Mouse (Mus musculus) heart, embryonic 12.5 days (tissue): ENCODE results near the gene Tenm4. TPM values are rescaled to one million over a fixed set of nuclear protein-coding genes. Genes with fewer than 3 reads are reported as not detected.

Experiments used
- ATAC-seq: fragments of 200-750 bp; cut with Nextera tagmentation; 2 replicates; pipeline ENCODE4 v1.8.0; 2017; ENCODE audit warnings: moderate TSS enrichment, moderate library complexity; ENCODE audit not compliant: insufficient number of reproducible peaks, low FRiP score
- H3K27ac ChIP-seq: fragments of 300-500 bp; sonication (generic); 2 replicates; pipeline ENCODE4 v1.5.1; 2016; ENCODE audit warnings: mild to moderate bottlenecking, moderate library complexity; ENCODE audit not compliant: poor library complexity, severe bottlenecking
- H3K27me3 ChIP-seq: fragments of 300-500 bp; sonication (generic); replicated peaks from 2 replicates; pipeline ENCODE4 v1.6.1; 2016; ENCODE audit warnings: mild to moderate bottlenecking, moderate library complexity
- H3K36me3 ChIP-seq: fragments of 300-500 bp; sonication (generic); 2 replicates; pipeline ENCODE4 v1.6.1; 2016; ENCODE audit warnings: mild to moderate bottlenecking, moderate library complexity
- H3K4me1 ChIP-seq: fragments of 300-500 bp; sonication (generic); replicated peaks from 2 replicates; pipeline ENCODE4 v1.6.1; 2016; ENCODE audit warnings: mild to moderate bottlenecking
- H3K4me2 ChIP-seq: fragments of 300-500 bp; sonication (generic); 2 replicates; pipeline ENCODE4 v1.6.1; 2016; ENCODE audit warnings: mild to moderate bottlenecking, moderate library complexity
- H3K4me3 ChIP-seq: fragments of 300-500 bp; sonication (generic); 2 replicates; pipeline ENCODE4 v1.5.1; 2016; ENCODE audit warnings: mild to moderate bottlenecking
- H3K9ac ChIP-seq: fragments of 300-500 bp; sonication (generic); 2 replicates; pipeline ENCODE4 v1.6.1; 2016; ENCODE audit warnings: mild to moderate bottlenecking, moderate library complexity
- H3K9me3 ChIP-seq: fragments of 300-500 bp; sonication (generic); replicated peaks from 2 replicates; pipeline ENCODE4 v1.6.1; 2016; ENCODE audit warnings: mild to moderate bottlenecking, moderate library complexity
- WGBS: fragments of 180-500 bp; shearing (Covaris S2); methylation state at CpG from one replicate; pipeline ENCODE4 v1.1.7; 2016; 5-methylcytosine and 5-hydroxymethylcytosine counted together
- polyA plus RNA-seq: library from polyadenylated mRNA; unstranded; fragments of >200 nt; fragmentation: Nextera tagmentation; extraction: Ambion mirVana; gene quantifications from 2 replicates; pipeline ENCODE4 v1.2.1, GENCODE M21; 2016

Tenm4 gene
- polyA plus RNA-seq, 1 experiment from 2014 or later: 10.2 TPM

- no peak for ATAC-seq
- H3K4me2 ChIP-seq: no peak overlapping the region
- no peak overlapping the region for H3K4me3 ChIP-seq
- no peaks in the 10 kb centered on the region for H3K36me3 ChIP-seq
- H3K27ac ChIP-seq: no peak overlapping the region
- H3K27me3 ChIP-seq: 0 out of 2 replicates have a peak, but pooled peaks cover 10% of the 10 kb centered on the region
- H3K4me1 ChIP-seq: 0 out of 2 replicates have a peak, but pooled peaks cover 3% of the 10 kb centered on the region
- no peak overlapping the region for H3K9ac ChIP-seq
- no peaks in the 10 kb centered on the region for H3K9me3 ChIP-seq
These were observed 269.2 kb downstream of the Tenm4 start for GRCm38 (mm10) chr7:96440161-96440707.

- Histone ChIP-seq H3K4me2 (no peak overlapping the region), H3K9ac (no peak overlapping the region), H3K27ac (no peak overlapping the region), H3K9me3 (no peaks in the 10 kb centered on the region), H3K36me3 (no peaks in the 10 kb centered on the region), H3K4me3 (no peak overlapping the region), H3K4me1 (0 out of 2 replicates have a peak, but pooled peaks cover 3% of the 10 kb centered on the region), H3K27me3 (0 out of 2 replicates have a peak, but pooled peaks cover 11% of the 10 kb centered on the region)
- no peak for ATAC-seq
- WGBS: 85% methylated on average over 8 of the region's 8 CpGs
These were observed 274.7 kb downstream of the Tenm4 start for GRCm38 (mm10) chr7:96445771-96446170.

GRCm38 (mm10) chr7:96447806-96448397, 276.9 kb downstream of the Tenm4 start:
- no peak overlapping the region for H3K27ac ChIP-seq
- 74% methylated on average over 12 of the region's 12 CpGs for WGBS
- H3K27me3 ChIP-seq: 0 out of 2 replicates have a peak, but pooled peaks cover 11% of the 10 kb centered on the region
- no peak overlapping the region for H3K4me3 ChIP-seq
- ATAC-seq: no peak
- no peaks in the 10 kb centered on the region for H3K36me3 ChIP-seq
- H3K4me1 ChIP-seq: no peaks in the 10 kb centered on the region
- H3K9ac ChIP-seq: no peak overlapping the region
- H3K4me2 ChIP-seq: no peak overlapping the region
- no peaks in the 10 kb centered on the region for H3K9me3 ChIP-seq

GRCm38 (mm10) chr7:96455957-96456356, 284.9 kb downstream of the Tenm4 start:
- no peak overlapping the region for H3K9ac ChIP-seq
- no peak overlapping the region for H3K4me3 ChIP-seq
- H3K27me3 ChIP-seq: no peaks in the 10 kb centered on the region
- no peaks in the 10 kb centered on the region for H3K36me3 ChIP-seq
- no peak overlapping the region for H3K4me2 ChIP-seq
- H3K4me1 ChIP-seq: peaks cover 12% of the 10 kb centered on the region
- H3K9me3 ChIP-seq: no peaks in the 10 kb centered on the region
- no peak overlapping the region for H3K27ac ChIP-seq
- WGBS: 51% methylated on average over 2 of the region's 2 CpGs
- no peak for ATAC-seq

GRCm38 (mm10) chr7:96456618-96457017, 285.6 kb downstream of the Tenm4 start:
- Histone ChIP-seq H3K36me3 (no peaks in the 10 kb centered on the region), H3K4me1 (peaks cover 12% of the 10 kb centered on the region), H3K27me3 (no peaks in the 10 kb centered on the region), H3K9ac (no peak overlapping the region), H3K4me3 (no peak overlapping the region), H3K4me2 (no peak overlapping the region), H3K9me3 (no peaks in the 10 kb centered on the region), H3K27ac (no peak overlapping the region)
- ATAC-seq: no peak
- 21% methylated on average over 2 of the region's 2 CpGs for WGBS

GRCm38 (mm10) chr7:96457891-96458290, 286.8 kb downstream of the Tenm4 start:
- Histone ChIP-seq H3K36me3 (no peaks in the 10 kb centered on the region), H3K4me2 (no peak overlapping the region), H3K9ac (no peak overlapping the region), H3K9me3 (no peaks in the 10 kb centered on the region), H3K27me3 (no peaks in the 10 kb centered on the region), H3K4me1 (peaks cover 12% of the 10 kb centered on the region), H3K27ac (no peak overlapping the region), H3K4me3 (no peak overlapping the region)
- no peak for ATAC-seq
- 74% methylated on average over 2 of the region's 2 CpGs for WGBS

GRCm38 (mm10) chr7:96458992-96459391, 287.9 kb downstream of the Tenm4 start:
- WGBS: 55% methylated on average over 6 of the region's 6 CpGs
- no peak for ATAC-seq
- Histone ChIP-seq H3K9ac (no peak overlapping the region), H3K4me1 (peaks cover 12% of the 10 kb centered on the region), H3K4me2 (no peak overlapping the region), H3K27me3 (no peaks in the 10 kb centered on the region), H3K36me3 (no peaks in the 10 kb centered on the region), H3K4me3 (no peak overlapping the region), H3K27ac (no peak overlapping the region), H3K9me3 (no peaks in the 10 kb centered on the region)

GRCm38 (mm10) chr7:96466761-96467160, 295.7 kb downstream of the Tenm4 start:
- H3K4me1 ChIP-seq: no peaks in the 10 kb centered on the region
- no peak for ATAC-seq
- H3K9me3 ChIP-seq: no peaks in the 10 kb centered on the region
- peaks cover 8% of the 10 kb centered on the region; the same call in 1 of the 2 replicates for H3K27me3 ChIP-seq
- 81% methylated on average over 3 of the region's 3 CpGs for WGBS
- no peak overlapping the region for H3K27ac ChIP-seq
- no peaks in the 10 kb centered on the region for H3K36me3 ChIP-seq
- no peak overlapping the region for H3K9ac ChIP-seq
- H3K4me2 ChIP-seq: no peak overlapping the region
- H3K4me3 ChIP-seq: no peak overlapping the region

- Histone ChIP-seq H3K4me3 (no peak overlapping the region), H3K4me2 (no peak overlapping the region), H3K4me1 (0 out of 2 replicates have a peak, but pooled peaks cover 3% of the 10 kb centered on the region), H3K9ac (no peak overlapping the region), H3K36me3 (no peaks in the 10 kb centered on the region), H3K9me3 (no peaks in the 10 kb centered on the region; the same call in 1 of the 2 replicates), H3K27me3 (peaks cover 8% of the 10 kb centered on the region; the same call in 1 of the 2 replicates), H3K27ac (no peak overlapping the region)
- no peak for ATAC-seq
- whole genome bisulfite sequencing: 67% methylated on average over 6 of the region's 6 CpGs
These were observed 299.8 kb downstream of the Tenm4 start for GRCm38 (mm10) chr7:96470821-96471220.

GRCm38 (mm10) chr7:96474560-96475089, 303.6 kb downstream of the Tenm4 start:
- no peak overlapping the region for H3K4me3 ChIP-seq
- no peak overlapping the region for H3K4me2 ChIP-seq
- no peak overlapping the region for H3K9ac ChIP-seq
- no peaks in the 10 kb centered on the region for H3K36me3 ChIP-seq
- H3K27ac ChIP-seq: no peak overlapping the region
- no peak for ATAC-seq
- peaks cover 5% of the 10 kb centered on the region; the same call in 1 of the 2 replicates for H3K9me3 ChIP-seq
- H3K4me1 ChIP-seq: 0 out of 2 replicates have a peak, but pooled peaks cover 3% of the 10 kb centered on the region
- peaks cover 13% of the 10 kb centered on the region; the same call in 1 of the 2 replicates for H3K27me3 ChIP-seq
- 85% methylated on average over 11 of the region's 11 CpGs for WGBS

- Histone ChIP-seq H3K4me2 (no peak overlapping the region), H3K9me3 (peaks cover 5% of the 10 kb centered on the region; the same call in 1 of the 2 replicates), H3K4me1 (0 out of 2 replicates have a peak, but pooled peaks cover 3% of the 10 kb centered on the region), H3K27me3 (0 out of 2 replicates have a peak, but pooled peaks cover 5% of the 10 kb centered on the region), H3K27ac (no peak overlapping the region), H3K9ac (no peak overlapping the region), H3K36me3 (no peaks in the 10 kb centered on the region), H3K4me3 (no peak overlapping the region)
- 76% methylated on average over 6 of the region's 6 CpGs for WGBS
- ATAC-seq: no peak
These were observed 306.1 kb downstream of the Tenm4 start for GRCm38 (mm10) chr7:96476987-96477613.
